Mouse (Mus musculus) stomach, postnatal 0 days (tissue): Measurements from ENCODE around the gene Sppl2c. TPM values are rescaled to one million over a fixed set of nuclear protein-coding genes. Genes with fewer than 3 reads are reported as not detected.

Experiments used
- ATAC-seq: fragments of 200-750 bp; cut with Nextera tagmentation; 2 replicates; pipeline ENCODE4 v1.8.0; 2017; ENCODE audit not compliant: low FRiP score, low TSS enrichment
- DNase-seq: peaks from one replicate; pipeline ENCODE4 v3.0.0-alpha.2; 2016; ENCODE audit warnings: low spot score
- H3K27ac ChIP-seq: fragments of 300-500 bp; sonication (generic); replicated peaks from 2 replicates; pipeline ENCODE4 v1.5.1; 2014; ENCODE audit warnings: mild to moderate bottlenecking, control low read depth
- H3K27me3 ChIP-seq: fragments of 300-500 bp; sonication (generic); 2 replicates; pipeline ENCODE4 v1.6.1; 2014; ENCODE audit warnings: low read length; ENCODE audit not compliant: control insufficient read depth, insufficient read depth
- H3K36me3 ChIP-seq: fragments of 300-500 bp; sonication (generic); 2 replicates; pipeline ENCODE4 v1.6.1; 2014; ENCODE audit warnings: low read length, mixed read lengths; ENCODE audit not compliant: control insufficient read depth, insufficient read depth
- H3K4me1 ChIP-seq: fragments of 300-500 bp; sonication (generic); replicated peaks from 2 replicates; pipeline ENCODE4 v1.6.1; 2014; ENCODE audit warnings: antibody characterized with exemption; ENCODE audit not compliant: control insufficient read depth, insufficient read depth
- H3K4me2 ChIP-seq: fragments of 300-500 bp; sonication (generic); replicated peaks from 2 replicates; pipeline ENCODE4 v1.6.1; 2014; ENCODE audit warnings: low read depth, mild to moderate bottlenecking, control low read depth, moderate library complexity
- H3K4me3 ChIP-seq: fragments of 300-500 bp; sonication (generic); 2 replicates; pipeline ENCODE4 v1.5.1; 2014; ENCODE audit warnings: low read depth, low read length, control low read depth
- H3K9ac ChIP-seq: fragments of 300-500 bp; sonication (generic); 2 replicates; pipeline ENCODE4 v1.6.1; 2014; ENCODE audit warnings: mild to moderate bottlenecking, low read length, control low read depth, mixed read lengths
- H3K9me3 ChIP-seq: fragments of 300-500 bp; sonication (generic); 2 replicates; pipeline ENCODE4 v1.6.1; 2016; ENCODE audit warnings: low read length; ENCODE audit not compliant: control insufficient read depth
- CTCF ChIP-seq: IDR thresholded peaks from 2 replicates; pipeline ENCODE4 v1.5.1; 2016; ENCODE audit warnings: antibody characterized with exemption, low read depth, mild to moderate bottlenecking, moderate library complexity
- EP300 ChIP-seq: optimal IDR thresholded peaks from 2 replicates; pipeline ENCODE3; 2016; ENCODE audit warnings: antibody characterized with exemption
- WGBS: fragments of 180-500 bp; shearing (Covaris S2); extraction: QIAGEN DNeasy Blood & Tissue Kit; methylation state at CpG from one replicate; pipeline ENCODE4 v1.1.7; 2014; 5-methylcytosine and 5-hydroxymethylcytosine counted together
- polyA plus RNA-seq: library from polyadenylated mRNA; unstranded; fragments of >200 nt; fragmentation: Nextera tagmentation; extraction: Ambion mirVana; gene quantifications from 2 replicates; pipeline ENCODE4 v1.2.1, GENCODE M21; 2015

Sppl2c gene
- polyA plus RNA-seq, 1 experiment from 2014 or later, result not detected

DNA sequence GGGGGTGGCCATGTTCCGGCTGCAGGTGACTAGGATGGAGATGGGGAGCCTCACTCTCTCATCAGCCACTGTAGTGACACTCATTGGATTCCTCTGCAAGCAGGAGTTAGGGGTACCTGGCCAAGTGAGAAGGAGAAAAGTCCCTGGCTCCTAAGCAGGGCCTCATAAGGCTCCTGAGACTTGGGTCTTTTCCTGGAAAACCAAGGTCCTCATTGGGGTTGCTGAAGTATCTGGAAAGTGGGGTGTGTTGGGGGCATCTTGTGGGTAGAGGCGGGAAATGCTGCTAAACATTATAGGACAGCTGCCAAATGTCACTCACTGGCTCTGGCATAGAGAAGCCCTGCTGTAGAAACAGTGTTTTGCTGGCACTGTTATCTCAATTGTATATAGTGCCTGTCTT lies 49.8 kb downstream of the Sppl2c start:
- 65% methylated on average over 2 of the region's 2 CpGs for WGBS
- peaks cover 14% of the 10 kb centered on the region; the same call in 1 of the 2 replicates for H3K27me3 ChIP-seq
- peaks cover 3% of the 10 kb centered on the region; the same call in 1 of the 2 replicates for H3K4me1 ChIP-seq

GRCm38 (mm10) chr11:104237226-104237625 lies 51.1 kb downstream of the Sppl2c start:
- Histone ChIP-seq H3K4me3 (no peak overlapping the region), H3K9ac (no peak overlapping the region), H3K9me3 (no peaks in the 10 kb centered on the region), H3K4me2 (no peak overlapping the region), H3K36me3 (no peaks in the 10 kb centered on the region), H3K27me3 (peaks cover 11% of the 10 kb centered on the region; the same call in 1 of the 2 replicates), H3K4me1 (no peaks in the 10 kb centered on the region), H3K27ac (no peak overlapping the region)
- DNase-seq (no peak), ATAC-seq (no peak)
- no peak for TF ChIP-seq EP300
- TF ChIP-seq CTCF, result no peak
- whole genome bisulfite sequencing, result 66% methylated on average over 7 of the region's 7 CpGs

More for the DNA sequence above, 49.8 kb downstream of the Sppl2c start:
- Histone ChIP-seq H3K36me3 (no peaks in the 10 kb centered on the region), H3K27ac (no peak overlapping the region), H3K9me3 (no peaks in the 10 kb centered on the region), H3K4me3 (no peak overlapping the region), H3K9ac (no peak overlapping the region), H3K4me2 (no peak overlapping the region)
- DNase-seq (no peak), ATAC-seq (no peak)
- TF ChIP-seq CTCF (no peak), EP300 (no peak)

DNA sequence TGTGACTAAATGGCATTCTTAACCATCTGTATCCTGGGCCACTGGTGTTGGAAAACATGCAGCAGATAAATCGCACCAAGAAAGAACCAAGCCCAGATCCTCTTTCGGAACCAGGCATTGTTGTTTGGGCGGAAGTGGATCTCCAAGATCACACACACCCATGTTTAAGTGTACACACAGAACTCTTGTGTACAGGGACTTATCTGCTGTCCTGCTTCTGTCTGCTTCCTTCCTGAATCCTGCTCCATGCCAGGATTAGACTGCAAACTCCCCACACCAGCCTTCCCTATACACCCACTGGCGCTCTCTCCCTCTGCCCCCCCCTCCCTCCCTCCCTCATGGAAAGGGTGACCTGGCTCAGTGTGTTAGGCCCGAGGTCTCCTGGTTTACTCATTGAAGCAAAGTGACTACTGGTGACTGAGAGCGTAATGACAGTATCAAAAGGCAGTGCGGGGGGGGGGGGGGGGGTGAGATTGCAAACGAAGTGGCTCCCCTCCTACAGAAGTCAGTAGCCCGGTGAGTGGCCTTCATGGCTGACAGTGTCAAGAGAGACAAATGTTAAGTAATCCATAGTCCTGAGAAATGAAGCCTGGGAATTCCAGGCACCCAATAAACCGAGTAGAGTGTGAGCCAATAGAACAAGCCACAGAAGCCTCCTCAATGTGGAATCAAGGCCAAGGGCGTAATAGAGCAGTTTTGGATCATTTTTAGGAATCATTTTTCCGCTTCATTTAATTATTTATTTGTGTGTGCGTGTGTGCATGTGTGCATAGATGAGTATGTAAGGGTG lies 52.0 kb downstream of the Sppl2c start:
- no peak overlapping the region for H3K4me2 ChIP-seq
- no peaks in the 10 kb centered on the region for H3K4me1 ChIP-seq
- H3K36me3 ChIP-seq, result no peaks in the 10 kb centered on the region
- no peaks in the 10 kb centered on the region for H3K9me3 ChIP-seq
- no peak for DNase-seq
- H3K27me3 ChIP-seq, result peaks cover 6% of the 10 kb centered on the region; the same call in 1 of the 2 replicates
- no peak overlapping the region for H3K9ac ChIP-seq
- H3K27ac ChIP-seq, result no peak overlapping the region
- WGBS, result 54% methylated on average over 12 of the region's 13 CpGs
- TF ChIP-seq CTCF (no peak), EP300 (no peak)
- no peak for ATAC-seq
- no peak overlapping the region for H3K4me3 ChIP-seq

Other genes with a start within 250 kb of the Sppl2c start
- gene Nsf, start 232.3 kb upstream of the Sppl2c start, polyA plus RNA-seq, result 28.2 and 30.6 TPM in 2 replicates
- gene Arf2, start 219.6 kb upstream of the Sppl2c start, polyA plus RNA-seq, result 41.7 and 43.3 TPM in 2 replicates
- 0.04 and 0.07 TPM in 2 replicates for gene Crhr1, start 53.5 kb upstream of the Sppl2c start, polyA plus RNA-seq
- gene Mapt, start 45.1 kb downstream of the Sppl2c start, polyA plus RNA-seq, result 6.8 and 8.2 TPM in 2 replicates